Mouse (Mus musculus) G1E-ER4 (cell line): Measurements from ENCODE around the gene Lmod3. TPM values are rescaled to one million over a fixed set of nuclear protein-coding genes. Genes with fewer than 3 reads are reported as not detected.

Source experiments
- GATA1 ChIP-seq: IDR thresholded peaks from one replicate; pipeline ENCODE4 v1.8.0; 2012; ENCODE audit warnings: low read length, inconsistent platforms
- polyA plus RNA-seq: library from polyadenylated mRNA; stranded (reverse); fragments of >175 nt; gene quantifications from 2 replicates; pipeline ENCODE4 v1.2.3, GENCODE M21; 2012

The Lmod3 gene
- polyA plus RNA-seq, 1 experiment: not detected

GRCm38 (mm10) chr6:97286332-97286731 lies 33.8 kb upstream of the Lmod3 start:
- no peak for TF ChIP-seq GATA1

- no peak for TF ChIP-seq GATA1
Measured at GRCm38 (mm10) chr6:97283676-97284075, 31.1 kb upstream of the Lmod3 start.

- TF ChIP-seq GATA1: no peak
Measured at GRCm38 (mm10) chr6:97278878-97279277, 26.3 kb upstream of the Lmod3 start.

- TF ChIP-seq GATA1: no peak
Measured at GRCm38 (mm10) chr6:97278014-97278787, 25.6 kb upstream of the Lmod3 start.

GRCm38 (mm10) chr6:97276890-97277497 lies 24.4 kb upstream of the Lmod3 start:
- no peak for TF ChIP-seq GATA1

GRCm38 (mm10) chr6:97276366-97276765 lies 23.8 kb upstream of the Lmod3 start:
- no peak for TF ChIP-seq GATA1

GRCm38 (mm10) chr6:97275760-97276159 lies 23.2 kb upstream of the Lmod3 start:
- no peak for TF ChIP-seq GATA1

- no peak for TF ChIP-seq GATA1
Measured at GRCm38 (mm10) chr6:97273777-97274176, 21.2 kb upstream of the Lmod3 start.

GRCm38 (mm10) chr6:97273058-97273710 lies 20.6 kb upstream of the Lmod3 start:
- no peak for TF ChIP-seq GATA1

GRCm38 (mm10) chr6:97272349-97272748 lies 19.8 kb upstream of the Lmod3 start:
- no peak for TF ChIP-seq GATA1

GRCm38 (mm10) chr6:97269596-97269995 lies 17.0 kb upstream of the Lmod3 start:
- no peak for TF ChIP-seq GATA1

- TF ChIP-seq GATA1: no peak
Measured at GRCm38 (mm10) chr6:97267132-97267531, 14.6 kb upstream of the Lmod3 start.

GRCm38 (mm10) chr6:97266661-97267060 lies 14.1 kb upstream of the Lmod3 start:
- no peak for TF ChIP-seq GATA1

GRCm38 (mm10) chr6:97265705-97266104 lies 13.1 kb upstream of the Lmod3 start:
- no peak for TF ChIP-seq GATA1

GRCm38 (mm10) chr6:97265240-97265639 lies 12.7 kb upstream of the Lmod3 start:
- no peak for TF ChIP-seq GATA1

- no peak for TF ChIP-seq GATA1
Measured at GRCm38 (mm10) chr6:97262229-97262628, 9.7 kb upstream of the Lmod3 start.
